Mouse (Mus musculus): ENCODE results near the gene Adamtsl3. TPM values are rescaled to one million over a fixed set of nuclear protein-coding genes. Genes with fewer than 3 reads are reported as not detected.

Gene Adamtsl3
- polyA plus RNA-seq, 1 experiment, result 0.34 TPM

DNA sequence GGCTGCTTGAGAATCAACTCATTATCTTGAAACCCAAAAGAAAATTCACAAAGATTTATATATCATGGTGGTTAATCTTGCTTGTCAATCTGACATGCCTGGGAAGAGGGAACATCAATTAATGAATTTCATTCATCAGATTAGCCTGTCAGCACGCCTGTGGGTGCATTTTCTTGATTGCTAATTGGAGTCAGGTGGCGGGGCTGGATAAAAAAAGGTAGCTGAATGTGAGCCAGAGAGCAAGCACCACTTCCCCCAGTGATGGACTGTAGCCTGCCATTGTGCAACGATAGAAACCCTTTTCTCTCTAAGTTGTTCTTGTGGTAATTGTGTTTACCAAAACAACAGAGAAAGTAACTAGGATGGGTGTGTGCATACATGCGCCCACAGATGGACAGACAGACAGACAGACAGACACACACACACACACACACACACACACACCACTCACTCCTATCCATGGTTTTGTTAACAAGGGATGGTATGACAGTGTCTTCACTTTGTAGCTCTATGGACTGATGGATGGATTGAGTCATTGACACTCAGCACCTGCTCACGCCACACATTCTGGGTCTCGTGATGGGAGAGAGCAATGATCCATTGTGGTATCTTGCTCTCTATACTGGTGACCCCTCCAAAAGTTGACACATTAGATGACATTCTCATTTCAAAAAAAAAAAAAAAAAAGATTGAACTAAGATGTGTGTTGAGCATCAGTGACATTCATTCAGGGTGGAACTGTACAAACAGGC lies 59.1 kb downstream of the Adamtsl3 start:
- H3K9ac ChIP-seq (ENCODE audit: low read depth, poor library complexity, severe bottlenecking), result no peak overlapping the region
- H3K9me3 ChIP-seq (replicated peaks; ENCODE audit: control insufficient read depth, insufficient read depth, low read length, poor library complexity, severe bottlenecking), result no peaks in the 10 kb centered on the region
- H3K4me3 ChIP-seq (ENCODE audit: low read depth, low read length), result no peak overlapping the region
- TF ChIP-seq POLR2A (IDR thresholded peaks at IDR 0.05; ENCODE audit: insufficient read depth, low read length), result no peak
- TF ChIP-seq CTCF (IDR thresholded peaks at IDR 0.05; ENCODE audit: low read depth, low read length), result no peak
- TF ChIP-seq EP300 (IDR thresholded peaks at IDR 0.05; ENCODE audit: insufficient read depth, low read depth, low read length), result no peak
- no peaks in the 10 kb centered on the region for H3K27me3 ChIP-seq (ENCODE audit: control insufficient read depth, insufficient read depth, low read length, poor library complexity, severe bottlenecking)
- no peaks in the 10 kb centered on the region for H3K4me1 ChIP-seq (ENCODE audit: control insufficient read depth, insufficient read depth, low read length)
- H3K36me3 ChIP-seq (ENCODE audit: control insufficient read depth, insufficient read depth, low read length, poor library complexity, severe bottlenecking), result no peaks in the 10 kb centered on the region
- no peak overlapping the region for H3K27ac ChIP-seq (ENCODE audit: insufficient read depth, low read length)

DNA sequence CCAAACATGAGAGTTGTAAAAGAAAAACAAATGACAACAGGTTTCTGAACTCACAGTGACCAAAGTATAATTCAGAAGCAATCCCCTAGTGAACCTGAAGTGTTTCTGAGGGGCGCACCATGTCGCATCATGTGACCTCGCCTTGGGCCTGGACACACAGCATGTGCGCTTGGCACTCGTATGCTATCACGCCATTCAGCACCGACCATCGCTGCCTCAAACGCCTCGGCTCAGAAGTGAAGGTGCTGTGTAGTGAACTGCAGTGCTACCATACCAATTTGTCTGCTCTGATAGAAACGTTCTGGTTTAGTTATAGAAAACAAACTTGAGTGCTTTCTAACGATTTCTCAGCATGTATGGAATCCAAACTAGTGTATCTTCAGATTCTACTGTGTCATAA lies 59.7 kb downstream of the Adamtsl3 start:
- Histone ChIP-seq H3K9me3 (replicated peaks; ENCODE audit: control insufficient read depth, insufficient read depth, low read length, poor library complexity, severe bottlenecking) (no peaks in the 10 kb centered on the region), H3K27me3 (ENCODE audit: control insufficient read depth, insufficient read depth, low read length, poor library complexity, severe bottlenecking) (no peaks in the 10 kb centered on the region), H3K9ac (ENCODE audit: low read depth, poor library complexity, severe bottlenecking) (no peak overlapping the region), H3K4me3 (ENCODE audit: low read depth, low read length) (no peak overlapping the region), H3K27ac (ENCODE audit: insufficient read depth, low read length) (no peak overlapping the region), H3K36me3 (ENCODE audit: control insufficient read depth, insufficient read depth, low read length, poor library complexity, severe bottlenecking) (no peaks in the 10 kb centered on the region), H3K4me1 (ENCODE audit: control insufficient read depth, insufficient read depth, low read length) (no peaks in the 10 kb centered on the region)
- TF ChIP-seq CTCF (IDR thresholded peaks at IDR 0.05; ENCODE audit: low read depth, low read length) (no peak), EP300 (IDR thresholded peaks at IDR 0.05; ENCODE audit: insufficient read depth, low read depth, low read length) (no peak), POLR2A (IDR thresholded peaks at IDR 0.05; ENCODE audit: insufficient read depth, low read length) (no peak)

DNA sequence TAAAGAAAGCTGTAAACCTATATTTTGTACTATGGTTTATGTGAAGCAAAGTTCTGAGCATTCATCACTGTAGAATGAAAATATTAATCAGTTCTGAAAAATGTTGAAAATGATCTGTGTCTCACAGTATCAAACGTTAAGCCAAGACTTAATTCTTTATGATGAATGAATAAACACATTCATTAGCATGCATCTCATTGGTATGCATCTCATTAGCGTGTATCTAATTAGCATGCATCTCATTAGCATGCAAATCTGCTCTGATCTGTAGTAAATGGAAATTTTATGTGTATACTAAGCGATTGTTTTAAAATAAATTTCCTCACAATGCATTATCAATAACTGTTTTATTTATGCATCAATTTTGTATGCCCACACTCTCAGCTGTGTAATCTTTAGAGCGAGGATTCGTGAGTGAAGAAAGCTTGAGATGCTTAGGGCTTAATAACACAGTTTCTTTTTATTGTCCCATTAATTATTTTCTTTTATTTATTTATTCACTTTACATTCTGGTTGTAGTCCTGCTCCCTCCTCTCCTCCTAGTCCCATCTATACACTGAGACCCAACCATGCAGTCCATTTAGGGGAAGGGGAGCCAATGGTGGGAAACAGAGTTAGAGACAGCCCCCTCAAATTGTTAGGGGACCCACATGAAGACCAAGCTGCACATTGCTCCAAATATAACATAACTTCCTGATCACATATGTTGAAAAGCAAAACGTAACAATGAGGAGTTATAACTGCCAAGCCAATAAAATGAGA lies 60.4 kb downstream of the Adamtsl3 start:
- TF ChIP-seq CTCF (IDR thresholded peaks at IDR 0.05; ENCODE audit: low read depth, low read length) (no peak), POLR2A (IDR thresholded peaks at IDR 0.05; ENCODE audit: insufficient read depth, low read length) (no peak), EP300 (IDR thresholded peaks at IDR 0.05; ENCODE audit: insufficient read depth, low read depth, low read length) (no peak)
- Histone ChIP-seq H3K9ac (ENCODE audit: low read depth, poor library complexity, severe bottlenecking) (no peak overlapping the region), H3K9me3 (replicated peaks; ENCODE audit: control insufficient read depth, insufficient read depth, low read length, poor library complexity, severe bottlenecking) (no peaks in the 10 kb centered on the region), H3K27ac (ENCODE audit: insufficient read depth, low read length) (no peak overlapping the region), H3K4me3 (ENCODE audit: low read depth, low read length) (no peak overlapping the region), H3K4me1 (ENCODE audit: control insufficient read depth, insufficient read depth, low read length) (no peaks in the 10 kb centered on the region), H3K27me3 (ENCODE audit: control insufficient read depth, insufficient read depth, low read length, poor library complexity, severe bottlenecking) (no peaks in the 10 kb centered on the region), H3K36me3 (ENCODE audit: control insufficient read depth, insufficient read depth, low read length, poor library complexity, severe bottlenecking) (no peaks in the 10 kb centered on the region)

DNA sequence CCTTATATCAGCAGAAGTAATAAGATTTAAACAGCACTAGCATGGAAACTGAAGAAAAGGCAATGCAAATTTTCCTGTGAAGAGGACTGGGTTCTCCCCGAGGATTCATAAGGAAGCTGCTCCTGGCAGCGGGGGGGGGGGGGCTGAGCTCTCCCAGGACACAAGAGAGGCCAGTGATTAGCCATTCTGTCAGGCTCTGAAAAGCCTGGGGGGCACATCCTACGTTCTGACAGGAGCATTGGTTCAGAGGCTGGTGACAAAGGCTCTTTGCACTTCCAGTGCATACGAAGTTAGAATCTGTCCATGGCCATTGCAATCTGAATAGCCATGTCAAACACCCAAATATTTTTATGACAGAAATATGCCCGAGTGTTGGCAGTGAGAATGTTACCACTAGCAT lies 61.4 kb downstream of the Adamtsl3 start:
- H3K27me3 ChIP-seq (ENCODE audit: control insufficient read depth, insufficient read depth, low read length, poor library complexity, severe bottlenecking), result no peaks in the 10 kb centered on the region
- no peak overlapping the region for H3K27ac ChIP-seq (ENCODE audit: insufficient read depth, low read length)
- H3K4me3 ChIP-seq (ENCODE audit: low read depth, low read length), result no peak overlapping the region
- H3K9me3 ChIP-seq (replicated peaks; ENCODE audit: control insufficient read depth, insufficient read depth, low read length, poor library complexity, severe bottlenecking), result no peaks in the 10 kb centered on the region
- no peak overlapping the region for H3K9ac ChIP-seq (ENCODE audit: low read depth, poor library complexity, severe bottlenecking)
- no peaks in the 10 kb centered on the region for H3K4me1 ChIP-seq (ENCODE audit: control insufficient read depth, insufficient read depth, low read length)
- H3K36me3 ChIP-seq (ENCODE audit: control insufficient read depth, insufficient read depth, low read length, poor library complexity, severe bottlenecking), result no peaks in the 10 kb centered on the region
- no peak for TF ChIP-seq POLR2A (IDR thresholded peaks at IDR 0.05; ENCODE audit: insufficient read depth, low read length)
- no peak for TF ChIP-seq EP300 (IDR thresholded peaks at IDR 0.05; ENCODE audit: insufficient read depth, low read depth, low read length)
- TF ChIP-seq CTCF (IDR thresholded peaks at IDR 0.05; ENCODE audit: low read depth, low read length), result no peak

DNA sequence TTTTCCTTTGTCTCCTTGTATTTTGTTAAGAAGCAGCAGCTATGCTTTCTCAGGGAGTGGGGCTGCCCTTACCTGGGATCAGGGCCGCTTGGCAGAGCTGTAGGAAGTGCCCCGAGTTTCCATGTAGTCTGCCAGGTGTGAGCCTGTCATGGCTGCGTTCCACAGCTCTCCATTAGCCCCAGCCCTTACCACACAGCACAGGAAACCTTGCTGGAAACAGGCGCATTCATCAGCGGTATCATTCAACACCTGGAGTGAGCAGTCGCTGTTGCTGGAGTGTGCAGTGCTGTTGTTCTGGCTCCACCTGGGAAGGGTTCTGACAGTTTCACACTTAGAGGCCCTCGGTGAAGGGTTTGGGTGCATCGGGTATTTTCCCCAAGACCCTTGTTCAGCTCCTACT lies 62.1 kb downstream of the Adamtsl3 start:
- Histone ChIP-seq H3K4me1 (ENCODE audit: control insufficient read depth, insufficient read depth, low read length) (no peaks in the 10 kb centered on the region), H3K9me3 (replicated peaks; ENCODE audit: control insufficient read depth, insufficient read depth, low read length, poor library complexity, severe bottlenecking) (no peaks in the 10 kb centered on the region), H3K9ac (ENCODE audit: low read depth, poor library complexity, severe bottlenecking) (no peak overlapping the region), H3K4me3 (ENCODE audit: low read depth, low read length) (no peak overlapping the region), H3K36me3 (ENCODE audit: control insufficient read depth, insufficient read depth, low read length, poor library complexity, severe bottlenecking) (no peaks in the 10 kb centered on the region), H3K27ac (ENCODE audit: insufficient read depth, low read length) (no peak overlapping the region), H3K27me3 (ENCODE audit: control insufficient read depth, insufficient read depth, low read length, poor library complexity, severe bottlenecking) (no peaks in the 10 kb centered on the region)
- TF ChIP-seq EP300 (IDR thresholded peaks at IDR 0.05; ENCODE audit: insufficient read depth, low read depth, low read length) (no peak), CTCF (IDR thresholded peaks at IDR 0.05; ENCODE audit: low read depth, low read length) (no peak), POLR2A (IDR thresholded peaks at IDR 0.05; ENCODE audit: insufficient read depth, low read length) (no peak)

All from ES-Bruce4 (cell line).